Mouse (Mus musculus): ENCODE measurements around the gene Mapk9. TPM values are rescaled to one million over a fixed set of nuclear protein-coding genes. Genes with fewer than 3 reads are reported as not detected.

The Mapk9 gene
- polyA plus RNA-seq, 1 experiment from 2014 or later = 43.6 TPM

GRCm38 (mm10) chr11:49832962-49833361, 13.6 kb upstream of the Mapk9 start:
- no peaks in the 10 kb centered on the region for H3K4me1 ChIP-seq (ENCODE audit: control insufficient read depth, insufficient read depth, low read length)
- no peak overlapping the region for H3K4me2 ChIP-seq (ENCODE audit: low read length)
- no peaks in the 10 kb centered on the region for H3K9me3 ChIP-seq (replicated peaks; ENCODE audit: control insufficient read depth, low read length)
- DNase-seq (ENCODE audit: low spot score) (no peak), ATAC-seq (no peak)
- H3K9ac ChIP-seq (ENCODE audit: low read length) = no peak overlapping the region
- WGBS = 91% methylated on average over 5 of the region's 5 CpGs
- no peaks in the 10 kb centered on the region for H3K27me3 ChIP-seq (replicated peaks; ENCODE audit: control insufficient read depth, insufficient read depth, low read length)
- no peak overlapping the region for H3K4me3 ChIP-seq (ENCODE audit: low read depth, low read length)
- no peak overlapping the region for H3K27ac ChIP-seq (ENCODE audit: low read depth, low read length)
- peaks cover 15% of the 10 kb centered on the region for H3K36me3 ChIP-seq (ENCODE audit: control insufficient read depth, insufficient read depth, low read length)

- H3K9me3 ChIP-seq (replicated peaks; ENCODE audit: control insufficient read depth, low read length) = no peaks in the 10 kb centered on the region
- peaks cover 15% of the 10 kb centered on the region for H3K36me3 ChIP-seq (ENCODE audit: control insufficient read depth, insufficient read depth, low read length)
- H3K9ac ChIP-seq (ENCODE audit: low read length) = no peak overlapping the region
- WGBS = 86% methylated on average over 6 of the region's 6 CpGs
- DNase-seq (ENCODE audit: low spot score) = no peak
- H3K27me3 ChIP-seq (replicated peaks; ENCODE audit: control insufficient read depth, insufficient read depth, low read length) = no peaks in the 10 kb centered on the region
- no peak overlapping the region for H3K4me3 ChIP-seq (ENCODE audit: low read depth, low read length)
- no peak for ATAC-seq
- H3K4me2 ChIP-seq (ENCODE audit: low read length) = no peak overlapping the region
- no peaks in the 10 kb centered on the region for H3K4me1 ChIP-seq (ENCODE audit: control insufficient read depth, insufficient read depth, low read length)
- no peak overlapping the region for H3K27ac ChIP-seq (ENCODE audit: low read depth, low read length)
Observed at GRCm38 (mm10) chr11:49834248-49834647, 12.3 kb upstream of the Mapk9 start.

GRCm38 (mm10) chr11:49835257-49835956, 11.1 kb upstream of the Mapk9 start:
- H3K9ac ChIP-seq (ENCODE audit: low read length) = no peak overlapping the region
- H3K4me2 ChIP-seq (ENCODE audit: low read length) = no peak overlapping the region
- WGBS = 94% methylated on average over 11 of the region's 11 CpGs
- no peaks in the 10 kb centered on the region for H3K9me3 ChIP-seq (replicated peaks; ENCODE audit: control insufficient read depth, low read length)
- no peaks in the 10 kb centered on the region for H3K27me3 ChIP-seq (replicated peaks; ENCODE audit: control insufficient read depth, insufficient read depth, low read length)
- H3K4me3 ChIP-seq (ENCODE audit: low read depth, low read length) = no peak overlapping the region
- peaks cover 15% of the 10 kb centered on the region for H3K36me3 ChIP-seq (ENCODE audit: control insufficient read depth, insufficient read depth, low read length)
- ATAC-seq = no peak
- DNase-seq (ENCODE audit: low spot score) = no peak
- no peak overlapping the region for H3K27ac ChIP-seq (ENCODE audit: low read depth, low read length)
- H3K4me1 ChIP-seq (ENCODE audit: control insufficient read depth, insufficient read depth, low read length) = no peaks in the 10 kb centered on the region

- no peak overlapping the region for H3K9ac ChIP-seq (ENCODE audit: low read length)
- peak; percentile 17 for DNase-seq (ENCODE audit: low spot score)
- H3K4me1 ChIP-seq (ENCODE audit: control insufficient read depth, insufficient read depth, low read length) = no peaks in the 10 kb centered on the region
- H3K36me3 ChIP-seq (ENCODE audit: control insufficient read depth, insufficient read depth, low read length) = peaks cover 13% of the 10 kb centered on the region
- H3K27ac ChIP-seq (ENCODE audit: low read depth, low read length) = no peak overlapping the region
- no peaks in the 10 kb centered on the region for H3K27me3 ChIP-seq (replicated peaks; ENCODE audit: control insufficient read depth, insufficient read depth, low read length)
- H3K4me2 ChIP-seq (ENCODE audit: low read length) = no peak overlapping the region
- H3K9me3 ChIP-seq (replicated peaks; ENCODE audit: control insufficient read depth, low read length) = no peaks in the 10 kb centered on the region
- 38% methylated on average over 13 of the region's 13 CpGs for WGBS
- ATAC-seq = peak; percentile 46; the same call in 1 of the 2 replicates
- no peak overlapping the region for H3K4me3 ChIP-seq (ENCODE audit: low read depth, low read length)
Observed at GRCm38 (mm10) chr11:49837717-49838407, 8.7 kb upstream of the Mapk9 start.

- no peak overlapping the region for H3K9ac ChIP-seq (ENCODE audit: low read length)
- H3K27me3 ChIP-seq (replicated peaks; ENCODE audit: control insufficient read depth, insufficient read depth, low read length) = no peaks in the 10 kb centered on the region
- no peak overlapping the region for H3K4me3 ChIP-seq (ENCODE audit: low read depth, low read length)
- DNase-seq (ENCODE audit: low spot score) (no peak), ATAC-seq (no peak)
- H3K4me1 ChIP-seq (ENCODE audit: control insufficient read depth, insufficient read depth, low read length) = no peaks in the 10 kb centered on the region
- no peaks in the 10 kb centered on the region for H3K36me3 ChIP-seq (ENCODE audit: control insufficient read depth, insufficient read depth, low read length)
- H3K4me2 ChIP-seq (ENCODE audit: low read length) = no peak overlapping the region
- H3K27ac ChIP-seq (ENCODE audit: low read depth, low read length) = no peak overlapping the region
- H3K9me3 ChIP-seq (replicated peaks; ENCODE audit: control insufficient read depth, low read length) = no peaks in the 10 kb centered on the region
- WGBS = 63% methylated on average over 1 of the region's 1 CpGs
Observed at GRCm38 (mm10) chr11:49840666-49841065, 5.9 kb upstream of the Mapk9 start.

- WGBS = 69% methylated on average over 1 of the region's 1 CpGs
- ATAC-seq = no peak
- Histone ChIP-seq H3K27me3 (replicated peaks; ENCODE audit: control insufficient read depth, insufficient read depth, low read length) (no peaks in the 10 kb centered on the region), H3K36me3 (ENCODE audit: control insufficient read depth, insufficient read depth, low read length) (no peaks in the 10 kb centered on the region), H3K4me2 (ENCODE audit: low read length) (no peak overlapping the region), H3K9me3 (replicated peaks; ENCODE audit: control insufficient read depth, low read length) (no peaks in the 10 kb centered on the region), H3K27ac (ENCODE audit: low read depth, low read length) (no peak overlapping the region), H3K4me3 (ENCODE audit: low read depth, low read length) (no peak overlapping the region), H3K4me1 (ENCODE audit: control insufficient read depth, insufficient read depth, low read length) (no peaks in the 10 kb centered on the region), H3K9ac (ENCODE audit: low read length) (no peak overlapping the region)
- DNase-seq (ENCODE audit: low spot score) = no peak
Observed at GRCm38 (mm10) chr11:49841886-49842285, 4.7 kb upstream of the Mapk9 start.

- Histone ChIP-seq H3K9ac (ENCODE audit: low read length) (no peak overlapping the region), H3K27me3 (replicated peaks; ENCODE audit: control insufficient read depth, insufficient read depth, low read length) (no peaks in the 10 kb centered on the region), H3K27ac (ENCODE audit: low read depth, low read length) (no peak overlapping the region), H3K4me2 (ENCODE audit: low read length) (no peak overlapping the region), H3K4me1 (ENCODE audit: control insufficient read depth, insufficient read depth, low read length) (peaks cover 3% of the 10 kb centered on the region; the same call in 1 of the 2 replicates), H3K9me3 (replicated peaks; ENCODE audit: control insufficient read depth, low read length) (no peaks in the 10 kb centered on the region), H3K4me3 (ENCODE audit: low read depth, low read length) (no peak overlapping the region), H3K36me3 (ENCODE audit: control insufficient read depth, insufficient read depth, low read length) (no peaks in the 10 kb centered on the region)
- 62% methylated on average over 3 of the region's 3 CpGs for WGBS
- no peak for DNase-seq (ENCODE audit: low spot score)
- no peak for ATAC-seq
Observed at GRCm38 (mm10) chr11:49842718-49843117, 3.8 kb upstream of the Mapk9 start.

GRCm38 (mm10) chr11:49844311-49844710, 2.2 kb upstream of the Mapk9 start:
- 90% methylated on average over 10 of the region's 10 CpGs for WGBS
- Histone ChIP-seq H3K4me2 (ENCODE audit: low read length) (no peak overlapping the region), H3K4me3 (ENCODE audit: low read depth, low read length) (no peak overlapping the region), H3K27me3 (replicated peaks; ENCODE audit: control insufficient read depth, insufficient read depth, low read length) (no peaks in the 10 kb centered on the region), H3K36me3 (ENCODE audit: control insufficient read depth, insufficient read depth, low read length) (no peaks in the 10 kb centered on the region), H3K27ac (ENCODE audit: low read depth, low read length) (no peak overlapping the region), H3K9me3 (replicated peaks; ENCODE audit: control insufficient read depth, low read length) (no peaks in the 10 kb centered on the region), H3K9ac (ENCODE audit: low read length) (no peak overlapping the region), H3K4me1 (ENCODE audit: control insufficient read depth, insufficient read depth, low read length) (peaks cover 10% of the 10 kb centered on the region; the same call in 1 of the 2 replicates)
- DNase-seq (ENCODE audit: low spot score) (no peak), ATAC-seq (no peak)

GRCm38 (mm10) chr11:49844969-49845368, 1.6 kb upstream of the Mapk9 start:
- DNase-seq (ENCODE audit: low spot score) (peak; percentile 53), ATAC-seq (no peak)
- H3K36me3 ChIP-seq (ENCODE audit: control insufficient read depth, insufficient read depth, low read length) = no peaks in the 10 kb centered on the region
- no peak overlapping the region for H3K27ac ChIP-seq (ENCODE audit: low read depth, low read length)
- 45% methylated on average over 3 of the region's 3 CpGs for WGBS
- no peak overlapping the region for H3K4me2 ChIP-seq (ENCODE audit: low read length)
- H3K4me1 ChIP-seq (ENCODE audit: control insufficient read depth, insufficient read depth, low read length) = peaks cover 10% of the 10 kb centered on the region; the same call in 1 of the 2 replicates
- H3K9me3 ChIP-seq (replicated peaks; ENCODE audit: control insufficient read depth, low read length) = no peaks in the 10 kb centered on the region
- H3K9ac ChIP-seq (ENCODE audit: low read length) = no peak overlapping the region
- H3K27me3 ChIP-seq (replicated peaks; ENCODE audit: control insufficient read depth, insufficient read depth, low read length) = no peaks in the 10 kb centered on the region
- H3K4me3 ChIP-seq (ENCODE audit: low read depth, low read length) = no peak overlapping the region
